Mouse (Mus musculus) liver, embryonic 16.5 days (tissue): ENCODE measurements at regions not wholly inside any gene's neighbourhood (a gene's known extent, or its start where the extent isn't known, plus 50 kb on each side); places are given as distances from the start of the nearest gene placed in this dataset.

Source experiments
- ATAC-seq: fragments of 200-750 bp; cut with Nextera tagmentation; 2 replicates; pipeline ENCODE4 v1.8.0; 2017; ENCODE audit warnings: low read depth, mild to moderate bottlenecking, moderate number of reproducible peaks, moderate library complexity
- H3K27ac ChIP-seq: fragments of 300-500 bp; sonication (generic); 2 replicates; pipeline ENCODE4 v1.5.1; 2014; ENCODE audit warnings: mild to moderate bottlenecking, low read length
- H3K27me3 ChIP-seq: fragments of 300-500 bp; sonication (generic); 2 replicates; pipeline ENCODE4 v1.6.1; 2014; ENCODE audit warnings: low read depth, low read length, mixed read lengths; ENCODE audit not compliant: control insufficient read depth, insufficient read depth
- H3K36me3 ChIP-seq: fragments of 300-500 bp; sonication (generic); 2 replicates; pipeline ENCODE4 v1.6.1; 2014; ENCODE audit warnings: mild to moderate bottlenecking; ENCODE audit not compliant: control insufficient read depth, insufficient read depth
- H3K4me1 ChIP-seq: fragments of 300-500 bp; sonication (generic); 2 replicates; pipeline ENCODE4 v1.6.1; 2014; ENCODE audit warnings: low read depth, low read length, mixed read lengths; ENCODE audit not compliant: control insufficient read depth
- H3K4me2 ChIP-seq: fragments of 300-500 bp; sonication (generic); 2 replicates; pipeline ENCODE4 v1.6.1; 2014; ENCODE audit warnings: low read depth, low read length, mixed read lengths
- H3K4me3 ChIP-seq: fragments of 300-500 bp; sonication (generic); 2 replicates; pipeline ENCODE4 v1.5.1; 2014; ENCODE audit warnings: low read depth, mild to moderate bottlenecking, low read length
- H3K9ac ChIP-seq: fragments of 300-500 bp; sonication (generic); 2 replicates; pipeline ENCODE4 v1.6.1; 2014; ENCODE audit warnings: low read depth, low read length
- H3K9me3 ChIP-seq: fragments of 300-500 bp; sonication (generic); replicated peaks from 2 replicates; pipeline ENCODE4 v1.6.1; 2016; ENCODE audit warnings: low read length; ENCODE audit not compliant: control insufficient read depth
- WGBS: fragments of 180-500 bp; shearing (Covaris S2); extraction: QIAGEN DNeasy Blood & Tissue Kit; methylation state at CpG from one replicate; pipeline ENCODE4 v1.1.7; 2014; ENCODE audit not compliant: insufficient replicate concordance; 5-methylcytosine and 5-hydroxymethylcytosine counted together

DNA sequence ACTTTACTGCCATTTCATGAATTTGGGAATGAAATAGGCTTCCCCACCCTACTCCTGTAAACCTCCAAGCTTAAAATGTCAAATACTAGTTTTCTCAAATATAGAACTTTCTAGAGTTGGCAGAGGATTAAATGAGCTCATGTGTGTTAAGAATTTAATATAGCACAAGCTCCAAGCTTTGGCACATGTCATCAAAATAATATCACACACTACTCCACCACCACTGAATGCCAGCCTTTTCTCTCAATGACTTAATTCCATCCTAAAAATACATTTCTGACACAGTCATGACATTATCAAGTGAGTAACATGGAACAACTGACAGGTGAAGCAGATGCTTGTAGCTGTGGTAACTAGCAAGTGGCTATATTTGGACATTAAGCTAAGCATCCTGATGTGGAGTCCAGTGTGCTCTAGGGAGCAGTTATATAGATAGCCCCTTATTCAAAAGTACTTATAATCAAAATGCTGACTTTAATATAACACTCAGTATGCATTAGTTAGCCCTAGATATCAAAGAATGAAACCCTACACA, 728.0 kb upstream of the Slit2 start:
- Histone ChIP-seq H3K9me3 (no peaks in the 10 kb centered on the region), H3K4me1 (no peaks in the 10 kb centered on the region), H3K27ac (no peak overlapping the region), H3K4me2 (no peak overlapping the region), H3K27me3 (no peaks in the 10 kb centered on the region), H3K4me3 (no peak overlapping the region), H3K9ac (no peak overlapping the region), H3K36me3 (no peaks in the 10 kb centered on the region)
- ATAC-seq: no peak

DNA sequence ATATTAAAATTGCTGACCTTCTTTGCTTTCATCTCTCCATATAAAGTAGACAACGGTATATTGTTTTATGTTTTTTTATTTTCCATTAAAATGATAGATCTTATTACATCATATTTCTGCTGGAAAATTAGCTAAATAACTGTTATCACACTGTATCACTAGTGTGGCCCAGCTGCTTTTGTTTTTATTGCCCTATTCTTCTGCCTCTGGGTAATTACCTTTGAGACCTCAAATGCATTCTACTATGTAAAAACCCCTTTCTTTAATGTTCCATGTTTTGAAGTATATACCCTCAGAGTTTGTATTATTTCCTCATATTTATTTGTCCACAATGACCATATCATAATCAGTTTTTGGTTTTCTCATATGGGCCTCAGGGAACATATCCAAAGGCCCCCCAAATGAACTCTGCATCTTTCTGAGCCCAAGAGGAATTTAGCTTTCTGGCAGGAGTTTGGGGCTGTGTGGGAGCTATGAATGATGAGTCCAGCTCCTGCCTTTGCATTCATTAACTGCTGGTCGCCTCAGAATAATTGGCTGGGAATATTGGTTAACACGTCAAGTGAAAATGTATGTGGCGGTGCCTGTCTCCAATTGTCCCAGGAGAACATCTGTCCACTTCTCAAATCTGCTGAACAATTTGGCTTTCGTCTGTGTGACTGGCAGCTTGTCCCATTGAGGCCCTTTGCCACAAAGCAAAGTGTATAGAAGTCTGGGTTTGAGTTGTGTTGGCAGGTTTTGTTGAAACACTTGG, 721.1 kb upstream of the Slit2 start:
- WGBS: 60% methylated on average over 5 of the region's 5 CpGs
- Histone ChIP-seq H3K4me1 (no peaks in the 10 kb centered on the region), H3K4me3 (no peak overlapping the region), H3K36me3 (no peaks in the 10 kb centered on the region), H3K27ac (no peak overlapping the region), H3K27me3 (no peaks in the 10 kb centered on the region), H3K9me3 (no peaks in the 10 kb centered on the region), H3K4me2 (no peak overlapping the region), H3K9ac (no peak overlapping the region)
- no peak for ATAC-seq

DNA sequence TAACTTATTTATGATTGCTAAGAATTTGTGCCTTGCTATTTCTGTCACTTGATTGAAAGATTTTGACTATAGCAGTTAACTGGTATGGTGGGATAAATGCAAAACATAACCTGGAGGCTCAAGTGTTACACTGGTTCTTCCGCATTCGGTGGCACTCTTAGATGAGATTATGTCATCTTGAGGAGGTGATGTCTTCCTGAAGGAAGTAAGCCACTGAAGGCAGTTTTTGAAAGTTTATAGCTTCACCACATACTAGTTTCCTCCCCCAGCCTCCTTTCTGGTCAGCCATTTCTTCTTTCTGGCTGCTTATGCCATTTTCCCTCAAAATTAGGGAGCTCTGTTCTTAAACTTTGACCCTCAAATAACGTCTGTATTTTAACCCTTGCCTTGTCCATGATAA, 710.3 kb upstream of the Slit2 start:
- no peaks in the 10 kb centered on the region for H3K4me1 ChIP-seq
- H3K27me3 ChIP-seq: no peaks in the 10 kb centered on the region
- no peak overlapping the region for H3K4me2 ChIP-seq
- ATAC-seq: no peak
- no peaks in the 10 kb centered on the region for H3K36me3 ChIP-seq
- WGBS: 33% methylated on average over 3 of the region's 3 CpGs
- no peak overlapping the region for H3K27ac ChIP-seq
- no peak overlapping the region for H3K4me3 ChIP-seq
- H3K9ac ChIP-seq: no peak overlapping the region
- no peaks in the 10 kb centered on the region for H3K9me3 ChIP-seq

DNA sequence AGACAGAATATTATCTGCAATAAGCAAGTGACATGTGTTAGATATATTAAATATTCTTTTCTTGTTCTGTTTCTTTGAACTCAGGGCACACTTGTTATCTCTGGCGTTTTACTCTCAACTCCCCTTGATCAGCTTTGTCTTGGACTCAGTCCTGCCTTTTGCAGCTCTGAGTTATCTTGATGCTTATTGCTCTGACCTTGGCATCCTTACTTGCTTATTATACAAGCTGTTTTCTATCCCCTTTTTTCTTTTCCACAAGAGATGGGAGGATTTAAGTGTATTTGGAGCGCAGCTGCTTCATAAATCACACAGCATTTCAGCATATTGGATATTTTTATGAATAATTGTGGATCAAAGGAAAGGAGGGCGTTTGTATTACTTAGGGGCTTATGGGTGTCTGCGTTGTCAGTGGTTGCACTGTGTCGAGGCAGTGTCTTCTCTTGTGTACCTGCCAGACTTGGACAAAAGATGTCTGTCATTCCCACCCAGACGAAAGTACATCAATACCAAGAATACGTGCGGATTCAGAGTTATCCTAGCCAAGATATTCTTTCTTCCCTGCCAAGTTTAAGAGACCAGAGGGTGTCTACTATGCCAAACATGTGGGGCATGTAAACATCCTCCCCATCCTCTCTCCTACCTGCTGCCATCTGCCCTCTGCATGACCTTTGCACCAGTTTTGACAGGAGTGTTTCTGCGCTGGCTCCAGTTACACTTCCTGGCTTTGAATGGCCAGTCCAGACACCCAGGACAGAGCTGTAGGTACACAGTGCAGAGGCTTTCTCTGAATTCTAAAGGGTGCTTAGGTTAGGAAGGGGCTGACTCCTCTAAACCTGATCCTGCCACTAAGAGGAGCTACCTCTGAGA, 709.3 kb upstream of the Slit2 start:
- no peak overlapping the region for H3K9ac ChIP-seq
- no peaks in the 10 kb centered on the region for H3K36me3 ChIP-seq
- H3K4me1 ChIP-seq: no peaks in the 10 kb centered on the region
- no peaks in the 10 kb centered on the region for H3K9me3 ChIP-seq
- no peak overlapping the region for H3K4me2 ChIP-seq
- no peaks in the 10 kb centered on the region for H3K27me3 ChIP-seq
- no peak overlapping the region for H3K27ac ChIP-seq
- WGBS: 55% methylated on average over 9 of the region's 9 CpGs
- no peak for ATAC-seq
- H3K4me3 ChIP-seq: no peak overlapping the region

DNA sequence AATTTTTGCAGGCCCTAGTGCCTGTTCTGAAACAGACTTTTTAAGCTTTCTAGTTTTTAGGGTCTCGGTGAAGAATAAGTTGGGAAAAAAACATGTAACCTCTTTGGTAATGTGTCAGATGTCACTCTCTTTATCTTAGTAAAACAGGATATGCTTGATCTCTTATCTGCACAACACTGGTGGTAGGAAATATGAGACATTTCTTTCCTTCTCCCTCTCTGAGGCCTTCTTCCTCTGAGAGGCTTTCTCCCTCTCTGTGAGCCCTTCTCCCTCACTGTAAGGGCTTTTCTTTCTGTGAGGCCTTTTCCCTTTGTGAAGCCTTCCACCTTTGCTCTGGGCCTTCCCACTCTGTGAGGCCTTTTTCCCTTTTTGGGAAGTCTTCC, 708.7 kb upstream of the Slit2 start:
- Histone ChIP-seq H3K4me3 (no peak overlapping the region), H3K9me3 (no peaks in the 10 kb centered on the region), H3K4me1 (no peaks in the 10 kb centered on the region), H3K36me3 (no peaks in the 10 kb centered on the region), H3K9ac (no peak overlapping the region), H3K4me2 (no peak overlapping the region), H3K27ac (no peak overlapping the region), H3K27me3 (no peaks in the 10 kb centered on the region)
- ATAC-seq: no peak
- 24% methylated on average over 1 of the region's 1 CpGs for WGBS

DNA sequence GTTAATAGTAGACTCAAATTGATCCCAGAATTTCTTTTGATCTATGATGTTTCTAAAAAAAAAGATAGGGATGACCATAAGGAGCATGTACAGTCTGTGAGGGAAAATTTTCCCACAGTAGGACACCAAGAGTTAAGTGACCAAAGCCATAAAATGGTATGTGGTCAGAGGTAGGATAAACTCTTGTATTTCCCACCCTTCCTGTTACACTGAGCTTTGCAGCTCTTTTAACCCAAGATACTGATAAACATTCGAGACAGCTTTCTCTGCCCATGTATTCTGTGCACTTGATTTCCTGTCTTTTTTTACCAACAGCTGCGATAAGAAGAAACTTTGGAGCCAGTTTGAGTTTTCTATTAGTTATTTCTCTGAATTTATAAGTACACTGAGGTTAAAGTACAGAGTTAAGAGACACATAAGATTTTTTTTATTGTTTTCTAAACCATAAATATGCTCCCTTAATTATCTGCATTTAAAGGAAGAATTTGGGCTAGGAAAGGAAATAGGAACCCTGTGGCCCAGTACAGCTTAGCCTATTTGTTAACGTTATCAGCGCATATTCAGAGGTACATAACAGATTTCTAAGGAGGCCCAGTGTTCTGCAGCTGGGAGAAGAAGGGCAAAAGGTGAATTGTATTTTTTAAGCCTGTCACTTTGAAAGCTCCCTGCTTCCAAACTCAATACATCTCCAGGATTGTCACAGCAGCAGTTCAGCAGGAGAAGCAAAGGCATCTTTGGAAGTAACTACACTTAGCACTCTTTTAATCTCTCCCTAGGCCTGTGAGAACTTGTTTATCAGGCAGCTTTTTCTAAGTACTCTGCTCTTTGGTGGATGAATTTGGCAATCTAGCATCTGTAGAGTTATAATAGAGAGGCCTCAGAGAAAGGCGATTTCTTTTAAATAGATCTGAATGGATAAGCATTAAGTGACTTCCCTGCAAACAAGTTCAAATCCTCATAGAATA, 706.4 kb upstream of the Slit2 start:
- Histone ChIP-seq H3K27ac (no peak overlapping the region), H3K4me3 (no peak overlapping the region), H3K4me1 (no peaks in the 10 kb centered on the region), H3K4me2 (no peak overlapping the region), H3K9ac (no peak overlapping the region), H3K36me3 (no peaks in the 10 kb centered on the region), H3K27me3 (no peaks in the 10 kb centered on the region), H3K9me3 (no peaks in the 10 kb centered on the region)
- ATAC-seq: no peak
- 21% methylated on average over 5 of the region's 5 CpGs for WGBS

DNA sequence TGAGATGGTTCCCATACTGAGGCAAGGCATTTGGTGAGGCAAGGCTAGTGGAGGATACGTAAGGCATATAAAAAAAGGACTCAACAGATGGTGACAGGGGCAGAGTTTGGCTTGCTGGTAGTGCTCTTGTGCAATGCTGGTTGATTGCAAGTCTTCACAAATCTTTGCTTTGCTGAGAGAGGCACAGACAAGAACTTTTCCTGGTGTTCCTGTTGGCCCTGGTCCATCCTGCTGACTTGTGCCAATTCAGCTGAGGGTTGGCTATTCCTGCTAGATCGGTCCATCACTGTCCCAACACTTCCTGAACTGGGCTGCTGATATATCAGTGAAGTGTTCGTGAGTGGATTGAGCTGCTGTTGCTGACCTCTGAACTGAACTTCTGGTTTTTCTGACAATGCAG, 703.3 kb upstream of the Slit2 start:
- Histone ChIP-seq H3K36me3 (no peaks in the 10 kb centered on the region), H3K4me3 (no peak overlapping the region), H3K27me3 (no peaks in the 10 kb centered on the region), H3K9me3 (no peaks in the 10 kb centered on the region), H3K4me2 (no peak overlapping the region), H3K4me1 (no peaks in the 10 kb centered on the region), H3K27ac (no peak overlapping the region), H3K9ac (no peak overlapping the region)
- WGBS: 54% methylated on average over 3 of the region's 3 CpGs
- ATAC-seq: no peak

DNA sequence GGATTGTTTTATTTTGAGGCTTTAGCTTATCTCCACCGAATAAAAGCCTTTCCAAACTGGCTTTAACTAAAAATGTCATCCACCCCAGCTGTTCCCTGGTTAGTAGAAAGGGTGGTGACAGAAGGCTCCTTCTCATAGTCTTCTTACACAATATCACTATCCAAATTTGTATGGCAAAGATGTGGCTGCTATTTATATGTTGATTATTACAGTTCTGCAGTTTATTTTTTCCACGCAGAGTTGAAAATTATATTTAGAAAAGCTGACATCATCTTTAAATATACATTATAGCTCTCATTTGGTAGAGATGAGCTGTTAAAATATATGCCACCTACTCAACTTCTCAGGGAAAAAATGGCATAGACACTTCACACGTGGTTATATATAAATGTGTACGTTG, 683.3 kb upstream of the Slit2 start:
- no peak overlapping the region for H3K4me3 ChIP-seq
- H3K27ac ChIP-seq: no peak overlapping the region
- H3K9me3 ChIP-seq: no peaks in the 10 kb centered on the region
- WGBS: 65% methylated on average over 4 of the region's 4 CpGs
- H3K36me3 ChIP-seq: no peaks in the 10 kb centered on the region
- no peak overlapping the region for H3K9ac ChIP-seq
- ATAC-seq: no peak
- no peak overlapping the region for H3K4me2 ChIP-seq
- no peaks in the 10 kb centered on the region for H3K4me1 ChIP-seq
- H3K27me3 ChIP-seq: no peaks in the 10 kb centered on the region
